Mouse (Mus musculus) lung, adult 18-20 months (tissue): ENCODE results near the gene Slc6a1.

ENCODE experiments used
- DNase-seq, 2 experiments: peaks; one replicate each; pipeline ENCODE4 v3.0.0; 2022; ENCODE audit warnings: mixed read lengths in 2 of 2

Gene Slc6a1

DNA sequence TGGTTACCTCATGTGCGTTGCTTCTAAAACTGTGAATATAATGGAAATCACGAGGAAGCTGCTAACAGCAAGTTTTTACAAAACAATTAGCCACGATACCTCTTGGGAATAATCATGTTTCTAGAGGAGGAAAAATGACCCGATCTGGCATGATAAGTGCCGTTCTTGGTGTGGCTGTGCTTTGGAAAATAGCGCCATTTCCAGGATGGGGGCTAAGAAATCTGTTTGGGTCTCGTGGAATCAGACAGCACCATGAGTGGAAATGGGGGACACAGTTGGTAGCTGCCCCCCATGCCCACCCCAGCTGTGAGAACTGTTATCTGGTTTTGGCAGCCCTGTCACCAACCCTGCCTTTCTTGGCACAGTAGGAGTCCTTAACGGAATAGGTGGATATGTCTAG lies 81.3 kb downstream of the Slc6a1 start:
- DNase-seq: no peak

DNA sequence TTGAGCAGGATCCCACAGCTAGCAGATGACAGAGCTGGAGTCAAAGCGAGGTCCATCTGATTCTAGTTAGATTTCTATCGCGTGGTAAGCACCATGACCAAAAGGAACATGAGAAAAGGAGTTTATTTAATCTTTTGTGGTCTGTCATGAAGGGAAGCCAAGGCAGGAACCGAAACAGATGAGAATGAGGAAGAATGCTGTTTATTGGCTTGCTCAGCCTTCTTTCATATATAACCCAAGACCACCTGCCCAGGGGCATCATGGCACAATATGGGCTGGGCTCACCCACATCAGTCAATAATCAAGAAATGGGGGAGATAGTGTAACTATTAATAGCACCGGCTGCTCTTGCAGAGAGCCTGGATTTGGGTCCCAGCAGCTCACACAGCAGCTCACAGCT lies 82.3 kb downstream of the Slc6a1 start:
- no peak for DNase-seq

DNA sequence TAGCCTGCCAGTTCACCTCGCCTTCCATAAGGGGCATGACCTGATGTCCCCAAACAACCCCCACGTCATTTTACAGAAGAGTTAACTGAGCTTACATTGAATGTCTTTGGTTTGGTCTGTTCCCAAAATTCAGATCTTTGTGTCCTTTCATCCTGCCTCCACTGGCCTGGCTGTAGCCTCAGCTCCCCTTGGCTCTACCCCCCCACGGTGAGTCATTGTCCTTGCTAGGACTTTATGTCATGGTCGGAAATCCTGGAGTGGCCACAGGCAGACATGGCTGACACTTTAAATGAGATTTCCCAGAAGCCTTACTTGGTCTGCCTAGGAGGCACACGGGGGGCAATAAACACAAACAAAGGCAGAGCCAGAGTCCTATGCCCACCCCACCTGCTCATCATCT lies 83.8 kb downstream of the Slc6a1 start:
- DNase-seq: no peak
